Mouse (Mus musculus) Patski (cell line): ENCODE results near the gene Nphs1. TPM values are rescaled to one million over a fixed set of nuclear protein-coding genes. Genes with fewer than 3 reads are reported as not detected.
"Not testable (repeated sequence)": the region's sequence is repeated elsewhere in the genome, so short reads cannot be mapped to it uniquely, and the experiment has no call there.

ENCODE experiments used
- ATAC-seq: fragments of 100-300 bp; one replicate; pipeline ENCODE4 v1.8.0; 2021
- CTCF ChIA-PET: fragments of 350-600 bp; sonication (Branson Sonifier 250); formaldehyde crosslinking; loops from one replicate; lab custom pipeline; 2022; ENCODE audit warnings: inconsistent platforms; lab: Charles Lee
- POLR2A ChIA-PET: fragments of 350-600 bp; sonication (Branson Sonifier 250); formaldehyde crosslinking; loops from one replicate; lab custom pipeline; 2022; ENCODE audit warnings: antibody characterized with exemption, inconsistent platforms; lab: Charles Lee
- DNase-seq: peaks from one replicate; pipeline ENCODE4 v3.0.0-alpha.2; 2011; ENCODE audit warnings: low read depth, low spot score
- H3K27me3 ChIP-seq: fragments of 371-371 bp; one replicate; pipeline ENCODE4 v1.5.1; 2021
- CTCF ChIP-seq: fragments of 100-300 bp; IDR thresholded peaks from one replicate; pipeline ENCODE4 v1.5.1; 2021
- in situ Hi-C: fragments of 300-500 bp; cut with MboI; formaldehyde crosslinking; loops from 3 replicates; pipeline ENCODE4 v1.11.1; 2018; ENCODE audit warnings: low pct_unique_long_range_greater_than_20kb, mixed read lengths
- polyA plus RNA-seq: library from polyadenylated mRNA; unstranded; gene quantifications from one replicate; pipeline ENCODE4 v1.2.3, GENCODE M21; 2021

The Nphs1 gene
- polyA plus RNA-seq, 1 experiment from 2014 or later: not detected

DNA sequence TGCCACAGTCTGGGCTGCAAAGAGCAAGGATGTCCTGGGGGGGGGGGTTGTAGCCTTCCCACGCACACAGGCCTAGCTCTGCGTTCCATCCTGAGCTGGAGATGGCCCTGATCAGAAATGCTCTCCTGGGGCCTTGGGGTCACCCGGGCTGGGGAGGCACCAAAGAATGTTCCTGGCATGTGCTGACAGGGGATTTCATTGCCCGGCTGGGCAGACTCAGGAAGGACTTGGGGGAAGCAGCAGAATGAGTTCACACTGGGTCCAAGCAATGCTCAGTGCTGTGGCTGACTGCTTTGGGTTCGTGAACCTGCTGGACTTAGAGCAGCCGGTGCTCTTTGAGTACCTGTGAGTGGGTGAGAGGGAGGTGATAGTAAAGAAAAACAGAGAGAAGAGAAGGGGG lies 1.4 kb downstream of the Nphs1 start:
- no peak for TF ChIP-seq CTCF
- ATAC-seq: no peak
- POLR2A ChIA-PET: no interaction called here
- H3K27me3 ChIP-seq: peaks cover 70% of the 10 kb centered on the region
- no peak for DNase-seq
- in situ Hi-C loops: no loop called here
- CTCF ChIA-PET: no interaction called here

GRCm38 (mm10) chr7:30463568-30463967 lies 5.5 kb downstream of the Nphs1 start:
- ATAC-seq: no peak
- POLR2A ChIA-PET: no interaction called here
- CTCF ChIA-PET: no interaction called here
- H3K27me3 ChIP-seq: peaks cover 78% of the 10 kb centered on the region
- DNase-seq: no peak
- no peak for TF ChIP-seq CTCF
- in situ Hi-C loops: no loop called here

- H3K27me3 ChIP-seq: peaks cover 78% of the 10 kb centered on the region
- POLR2A ChIA-PET: no interaction called here
- in situ Hi-C loops: no loop called here
- CTCF ChIA-PET: no interaction called here
- TF ChIP-seq CTCF: no peak
- DNase-seq: no peak
- no peak for ATAC-seq
These were observed 5.9 kb downstream of the Nphs1 start for GRCm38 (mm10) chr7:30463996-30464395.

DNA sequence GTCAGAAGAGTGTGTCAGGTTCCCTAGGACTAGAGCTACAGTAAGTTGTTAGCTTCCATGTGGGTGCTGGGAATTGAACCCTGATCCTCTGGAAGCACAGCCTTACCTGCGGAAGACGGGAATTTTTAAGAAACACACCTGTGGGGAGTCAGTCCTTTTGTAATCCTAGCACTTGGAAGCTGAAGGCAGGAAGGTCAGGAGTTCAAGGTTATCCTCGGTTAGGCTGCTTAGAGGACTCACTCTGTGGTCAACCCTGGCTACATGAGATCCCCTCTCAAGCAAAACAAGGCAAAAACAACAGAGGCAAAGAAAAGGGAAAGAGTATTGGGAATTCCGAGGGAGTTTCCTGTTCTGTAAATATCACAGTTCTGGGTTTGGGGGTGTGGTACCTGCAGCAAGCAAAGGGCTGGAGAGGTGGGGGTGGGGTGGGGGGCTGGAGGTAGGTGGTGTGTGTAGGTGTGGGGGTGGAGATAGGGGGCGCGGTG lies 6.7 kb downstream of the Nphs1 start:
- CTCF ChIA-PET: interaction anchor here (1.3 kb wide), 1 partner anchor 10 kb away, joined by 3 read pairs; no protein-coding TSS in a partner anchor
- no peak for DNase-seq
- POLR2A ChIA-PET: no interaction called here
- no peak for TF ChIP-seq CTCF
- in situ Hi-C loops: no loop called here
- H3K27me3 ChIP-seq: peaks cover 78% of the 10 kb centered on the region
- no peak for ATAC-seq

DNA sequence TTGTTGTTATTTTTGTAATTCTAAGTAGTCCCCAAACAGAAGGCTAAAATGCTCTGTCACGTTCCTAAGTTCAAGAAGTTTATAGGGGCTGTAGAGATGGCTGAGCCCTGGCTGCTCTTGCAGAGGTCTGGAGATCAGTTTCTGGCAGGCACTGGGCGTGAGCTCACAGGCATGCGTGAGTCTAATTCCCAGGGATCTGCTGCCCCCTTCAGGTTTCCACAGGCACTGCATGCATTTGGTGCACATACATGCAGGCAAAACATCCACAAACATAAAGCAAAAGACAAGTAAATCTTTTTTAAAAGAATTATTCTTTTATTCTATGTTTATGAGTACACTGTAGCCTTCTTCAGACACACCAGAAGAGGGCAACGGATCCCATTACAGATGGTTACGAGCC lies 14.3 kb downstream of the Nphs1 start:
- DNase-seq (no peak), ATAC-seq (no peak)
- peaks cover 24% of the 10 kb centered on the region for H3K27me3 ChIP-seq
- ChIA-PET POLR2A (no interaction called here), CTCF (no interaction called here)
- no peak for TF ChIP-seq CTCF
- in situ Hi-C loops: loop anchor here (5.0 kb wide), 1 partner anchor 35 kb away; no protein-coding TSS in a partner anchor

DNA sequence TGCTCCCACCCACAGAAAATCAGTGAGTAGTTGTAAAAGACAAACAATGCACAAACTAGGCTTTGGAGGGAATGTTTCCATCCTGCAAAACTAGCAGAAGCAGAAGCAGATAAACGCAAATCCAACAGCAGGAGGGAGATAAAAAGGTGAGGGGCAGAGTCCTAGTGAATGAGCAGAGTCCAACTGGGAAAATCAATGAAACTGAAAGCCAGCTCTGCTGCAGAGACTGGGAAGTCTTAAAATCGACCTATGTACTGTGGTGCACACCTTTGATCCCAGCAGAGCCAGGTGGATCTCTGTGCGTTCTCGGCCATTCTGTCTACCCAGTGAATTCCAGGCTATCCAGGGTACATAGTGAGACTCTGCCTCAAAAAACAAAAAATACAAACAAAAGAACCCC lies 16.9 kb downstream of the Nphs1 start:
- ATAC-seq: no peak
- ChIA-PET POLR2A (no interaction called here), CTCF (interaction anchor here (1.6 to 1.7 kb wide), 2 partner anchors 9 to 139 kb away, joined by 3 read pairs; no protein-coding TSS in a partner anchor)
- peaks cover 23% of the 10 kb centered on the region for H3K27me3 ChIP-seq
- TF ChIP-seq CTCF: no peak
- in situ Hi-C loops: loop anchor here (5.0 kb wide), 1 partner anchor 38 kb away; no protein-coding TSS in a partner anchor
- no peak for DNase-seq

- DNase-seq, ATAC-seq, in situ Hi-C loops, POLR2A ChIA-PET: not testable (repeated sequence)
- peaks cover 28% of the 10 kb centered on the region for H3K27me3 ChIP-seq
- CTCF ChIA-PET: interaction anchor here (1.7 kb wide), 1 partner anchor 11 kb away, joined by 3 read pairs; no protein-coding TSS in a partner anchor
These were observed 18.0 kb downstream of the Nphs1 start for GRCm38 (mm10) chr7:30476136-30476535.

- TF ChIP-seq CTCF: no peak
- in situ Hi-C loops: no loop called here
- peaks cover 39% of the 10 kb centered on the region for H3K27me3 ChIP-seq
- ChIA-PET POLR2A (interaction anchor here (0.5 to 0.6 kb wide), 3 partner anchors 24 to 252 kb away, joined by 3 read pairs; no protein-coding TSS in a partner anchor), CTCF (no interaction called here)
- no peak for DNase-seq
- ATAC-seq: no peak
These were observed 19.6 kb downstream of the Nphs1 start for GRCm38 (mm10) chr7:30477415-30478381.

GRCm38 (mm10) chr7:30484250-30484649 lies 26.1 kb downstream of the Nphs1 start:
- ATAC-seq (no peak), DNase-seq (no peak)
- peaks cover 22% of the 10 kb centered on the region for H3K27me3 ChIP-seq
- ChIA-PET POLR2A (no interaction called here), CTCF (no interaction called here)
- TF ChIP-seq CTCF: no peak
- in situ Hi-C loops: no loop called here

DNA sequence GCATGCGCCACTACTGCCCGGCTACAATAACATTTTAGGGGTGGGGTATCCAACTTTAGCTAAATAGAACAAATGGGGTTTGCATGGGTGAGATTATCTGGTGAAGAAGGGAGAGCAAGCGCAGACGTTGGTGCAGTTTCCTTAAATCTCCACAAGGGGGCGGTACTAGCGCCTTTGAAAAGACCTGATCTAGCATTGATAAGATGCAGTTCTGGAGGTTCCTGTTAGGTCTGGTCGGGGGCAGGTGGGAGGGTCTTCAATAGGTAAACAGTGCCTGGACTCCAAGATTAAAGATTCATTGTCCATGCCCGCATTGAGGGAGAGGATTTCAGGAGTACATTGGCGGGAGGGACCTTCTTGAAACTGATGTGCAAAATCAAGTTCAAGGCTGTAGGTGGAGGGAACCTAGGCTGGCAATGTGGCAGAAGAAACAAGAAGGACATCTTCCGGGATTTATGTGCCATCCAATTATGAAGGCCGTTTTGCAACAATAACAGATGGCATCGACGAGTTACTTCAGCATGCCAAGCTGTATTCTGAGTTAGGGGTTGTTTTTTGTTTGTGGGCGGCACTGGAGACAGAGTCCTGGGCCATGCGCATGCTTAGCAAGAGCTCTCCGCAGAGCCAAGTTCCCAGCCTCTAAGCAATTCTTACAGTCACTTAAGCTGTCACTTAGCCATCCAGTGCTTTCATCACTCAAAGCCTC lies 32.3 kb downstream of the Nphs1 start:
- peaks cover 4% of the 10 kb centered on the region for H3K27me3 ChIP-seq
- ChIA-PET CTCF (interaction anchor here (0.9 to 3.2 kb wide), 6 partner anchors 11 to 157 kb away, joined by 3 to 13 read pairs (median 5); partner anchors contain the start of gene Proser3), POLR2A (interaction anchor here (0.5 kb wide), 1 partner anchor 61 kb away, joined by 3 read pairs; no protein-coding TSS in a partner anchor)
- in situ Hi-C loops: loop anchor here (5.0 kb wide), 1 partner anchor 57 kb away; no protein-coding TSS in a partner anchor
- peak; percentile 65 for TF ChIP-seq CTCF
- no peak for DNase-seq
- ATAC-seq: no peak
